Mouse (Mus musculus) CH12.LX (cell line): ENCODE results near the gene Tfap2e. TPM values are rescaled to one million over a fixed set of nuclear protein-coding genes. Genes with fewer than 3 reads are reported as not detected.

Experiments
- DNase-seq: peaks from one replicate; pipeline ENCODE4 v3.0.0-alpha.2; 2013; ENCODE audit errors: extremely low read depth
- H3K27ac ChIP-seq: 2 replicates; pipeline ENCODE4 v1.5.1; 2012; ENCODE audit warnings: low read depth, mild to moderate bottlenecking, control low read depth, moderate library complexity; ENCODE audit not compliant: insufficient read depth
- H3K27me3 ChIP-seq: replicated peaks from 2 replicates; pipeline ENCODE3; 2012; ENCODE audit warnings: inconsistent platforms
- H3K36me3 ChIP-seq, 2 experiments: replicated peaks in 1 of 2; 2 replicates each; pipeline versions ENCODE3 to v1.6.1; 2012; ENCODE audit warnings: inconsistent platforms in 1 of 2, low read length in 1 of 2, mild to moderate bottlenecking in 1 of 2, mixed read lengths in 1 of 2, moderate library complexity in 1 of 2; ENCODE audit not compliant: control insufficient read depth in 1 of 2, insufficient read depth in 1 of 2
- H3K4me1 ChIP-seq, 2 experiments: 2 replicates each; pipeline ENCODE4 v1.6.1; 2012; ENCODE audit warnings: inconsistent platforms in 1 of 2, moderate library complexity in 1 of 2; ENCODE audit not compliant: insufficient read depth in 2 of 2, control insufficient read depth in 1 of 2
- H3K4me2 ChIP-seq: 2 replicates; pipeline ENCODE4 v1.6.1; 2012; ENCODE audit warnings: low read depth, mild to moderate bottlenecking, control low read depth; ENCODE audit not compliant: poor library complexity, insufficient read depth, severe bottlenecking
- H3K4me3 ChIP-seq, 3 experiments: fragments of 150-350 bp in 1 of 3; sonication (generic) in 1 of 3; replicated peaks in 1 of 3; 2 replicates each; pipeline versions ENCODE3 to v1.5.1; 2011 to 2012; ENCODE audit warnings: low read depth in 2 of 3, low read length in 2 of 3, mild to moderate bottlenecking in 2 of 3, moderate library complexity in 2 of 3, control low read depth in 1 of 3, improper control_type of control experiment in 1 of 3, inconsistent platforms in 1 of 3, mixed read lengths in 1 of 3; ENCODE audit not compliant: poor library complexity in 1 of 3
- H3K79me2 ChIP-seq: replicated peaks from 2 replicates; pipeline ENCODE4 v1.6.1; 2012; ENCODE audit warnings: mild to moderate bottlenecking, moderate library complexity; ENCODE audit not compliant: control insufficient read depth, poor library complexity, insufficient read depth, severe bottlenecking; ENCODE audit errors: extremely low read depth
- H3K9ac ChIP-seq: 2 replicates; pipeline ENCODE4 v1.6.1; 2012; ENCODE audit warnings: low read depth, mild to moderate bottlenecking, control low read depth, moderate library complexity; ENCODE audit not compliant: insufficient read depth
- H3K9me3 ChIP-seq: replicated peaks from 2 replicates; pipeline ENCODE3; 2012; ENCODE audit warnings: low read length, inconsistent platforms, mixed read lengths
- EP300 ChIP-seq: IDR thresholded peaks from 2 replicates; pipeline ENCODE4 v1.6.1; 2011; ENCODE audit warnings: low read length, improper control_type of control experiment
- ETS1 ChIP-seq: conservative IDR thresholded peaks from 2 replicates; pipeline ENCODE4 v1.6.1; 2012; ENCODE audit warnings: low read depth, mild to moderate bottlenecking, inconsistent platforms, low read length, improper control_type of control experiment, moderate library complexity
- HCFC1 ChIP-seq: IDR thresholded peaks from 2 replicates; pipeline ENCODE4 v1.6.1; 2012; ENCODE audit warnings: low read depth, mild to moderate bottlenecking, inconsistent platforms, low read length, improper control_type of control experiment
- IRF4 ChIP-seq: IDR thresholded peaks from 2 replicates; pipeline ENCODE4 v1.6.1; 2014; ENCODE audit warnings: low read depth, mild to moderate bottlenecking, inconsistent platforms, low read length, improper control_type of control experiment
- JUN ChIP-seq: IDR thresholded peaks from 2 replicates; pipeline ENCODE4 v1.6.1; 2011; ENCODE audit warnings: low read depth, mild to moderate bottlenecking, low read length, improper control_type of control experiment, moderate library complexity; ENCODE audit not compliant: insufficient read depth
- JUND ChIP-seq: conservative IDR thresholded peaks from 2 replicates; pipeline ENCODE4 v1.6.1; 2011; ENCODE audit warnings: low read depth, low read length, improper control_type of control experiment
- MAFK ChIP-seq: IDR thresholded peaks from 2 replicates; pipeline ENCODE4 v1.6.1; 2011; ENCODE audit warnings: low read length, improper control_type of control experiment; ENCODE audit not compliant: insufficient replicate concordance
- MAZ ChIP-seq: IDR thresholded peaks from 2 replicates; pipeline ENCODE4 v1.6.1; 2012; ENCODE audit warnings: low read depth, mild to moderate bottlenecking, inconsistent platforms, low read length, improper control_type of control experiment, moderate library complexity
- NELFE ChIP-seq: IDR thresholded peaks from 2 replicates; pipeline ENCODE4 v1.6.1; 2011; ENCODE audit warnings: low read depth, low read length, improper control_type of control experiment
- NRF1 ChIP-seq: IDR thresholded peaks from 2 replicates; pipeline ENCODE4 v1.6.1; 2014; ENCODE audit warnings: low read depth, mild to moderate bottlenecking, inconsistent platforms, low read length, improper control_type of control experiment, moderate library complexity
- POLR2A ChIP-seq: IDR thresholded peaks from 2 replicates; pipeline ENCODE4 v1.6.1; 2011; ENCODE audit warnings: low read depth, mild to moderate bottlenecking, improper control_type of control experiment, low read length
- RCOR1 ChIP-seq: conservative IDR thresholded peaks from 2 replicates; pipeline ENCODE4 v1.6.1; 2012; ENCODE audit warnings: low read depth, mild to moderate bottlenecking, inconsistent platforms, low read length, improper control_type of control experiment
- TCF12 ChIP-seq: IDR thresholded peaks from 2 replicates; pipeline ENCODE4 v1.6.1; 2014; ENCODE audit warnings: low read depth, mild to moderate bottlenecking, inconsistent platforms, low read length, improper control_type of control experiment
- UBTF ChIP-seq: IDR thresholded peaks from 2 replicates; pipeline ENCODE4 v1.6.1; 2012; ENCODE audit warnings: low read depth, mild to moderate bottlenecking, inconsistent platforms, low read length, improper control_type of control experiment, moderate library complexity
- ZMIZ1 ChIP-seq: IDR thresholded peaks from 2 replicates; pipeline ENCODE4 v1.6.1; 2012; ENCODE audit warnings: low read depth, mild to moderate bottlenecking, inconsistent platforms, low read length, improper control_type of control experiment
- dilution Hi-C: fragments of 300-500 bp; cut with MboI; formaldehyde crosslinking; loops from 2 replicates; pipeline ENCODE4 v1.14.3; 2020; ENCODE audit warnings: low sequenced_read_pairs; ENCODE audit not compliant: extremely low pct_unique_long_range_greater_than_20kb, extremely low pct_ligation_motif_present
- in situ Hi-C: fragments of 300-500 bp; cut with MboI; formaldehyde crosslinking; loops from 3 replicates; pipeline ENCODE4 v1.14.3; 2019; ENCODE audit warnings: low sequenced_read_pairs, low pct_ligation_motif_present, low pct_unique_long_range_greater_than_20kb, mixed read lengths
- polyA plus RNA-seq: library from polyadenylated mRNA; unstranded; fragments of >175 nt; gene quantifications from 2 replicates; pipeline ENCODE4 v1.2.1, GENCODE M21; 2012; ENCODE audit warnings: low read depth; ENCODE audit not compliant: insufficient read length
- total RNA-seq, 2 experiments: library from RNA; depleted of rRNA; stranded (reverse); fragments of 300-350 nt in 1 of 2; fragments of >200 nt in 1 of 2; gene quantifications; 2 replicates each; pipeline ENCODE4 v1.2.3; 2012 to 2014

Gene Tfap2e
- total and polyA plus RNA-seq, 3 experiments, result not detected

- TF ChIP-seq NRF1 (peak; percentile 79), HCFC1 (peak; percentile 97), IRF4 (peak; percentile 27; the same call in 1 of the 2 replicates), NELFE (peak; percentile 71), ZMIZ1 (0 out of 2 replicates have a peak, but pooled peaks have one; percentile 60), JUN (no peak), POLR2A (peak; percentile 78)
These were observed 17.5 kb upstream of the Tfap2e start, which contains the start of the genes Ncdn and AU040320 (continued) for GRCm38 (mm10) chr4:126753268-126754230.

- 0 out of 2 replicates have a peak, but pooled peaks have one; percentile 20 for TF ChIP-seq JUND
- no peak for TF ChIP-seq RCOR1
- TF ChIP-seq, all 38 proteins: peak for 1
- H3K27ac ChIP-seq, result no peak overlapping the region
- peak overlapping the region; percentile 79 to 87 (median 83) for H3K4me3 ChIP-seq
- H3K4me2 ChIP-seq, result peak overlapping the region; percentile 52
- H3K79me2 ChIP-seq, result peaks cover 17% of the 10 kb centered on the region
- peaks cover 11 to 51% of the 10 kb centered on the region in 2 experiments for H3K4me1 ChIP-seq
- H3K9me3 ChIP-seq, result no peaks in the 10 kb centered on the region
- H3K36me3 ChIP-seq, result peaks cover 28 to 48% of the 10 kb centered on the region in 2 experiments
- in situ Hi-C loops, result no loop called here
- H3K27me3 ChIP-seq, result no peaks in the 10 kb centered on the region
- peak; percentile 61 for DNase-seq
- peak overlapping the region; percentile 72 for H3K9ac ChIP-seq
- dilution Hi-C loops, result no loop called here
These were observed 16.6 kb upstream of the Tfap2e start for GRCm38 (mm10) chr4:126752608-126753141.

- in situ Hi-C loops, result no loop called here
- H3K9ac ChIP-seq, result peak overlapping the region; percentile 72
- peak overlapping the region; percentile 52 for H3K4me2 ChIP-seq
- H3K27ac ChIP-seq, result no peak overlapping the region
- TF ChIP-seq POLR2A (no peak), JUN (no peak), EP300 (no peak), UBTF (no peak), TCF12 (no peak), MAFK (no peak), ETS1 (no peak), MAZ (no peak)
- peaks cover 17% of the 10 kb centered on the region for H3K79me2 ChIP-seq
- H3K36me3 ChIP-seq, result peaks cover 29 to 49% of the 10 kb centered on the region in 2 experiments
- H3K4me1 ChIP-seq, result peaks cover 11 to 51% of the 10 kb centered on the region in 2 experiments
- DNase-seq, result no peak
- peak overlapping the region; percentile 79 to 87 (median 83) for H3K4me3 ChIP-seq
- dilution Hi-C loops, result no loop called here
- H3K27me3 ChIP-seq, result no peaks in the 10 kb centered on the region
- H3K9me3 ChIP-seq, result no peaks in the 10 kb centered on the region
These were observed 16.1 kb upstream of the Tfap2e start for GRCm38 (mm10) chr4:126752024-126752607.
